Mouse (Mus musculus): ENCODE measurements around the gene Mrpl24.

DNA sequence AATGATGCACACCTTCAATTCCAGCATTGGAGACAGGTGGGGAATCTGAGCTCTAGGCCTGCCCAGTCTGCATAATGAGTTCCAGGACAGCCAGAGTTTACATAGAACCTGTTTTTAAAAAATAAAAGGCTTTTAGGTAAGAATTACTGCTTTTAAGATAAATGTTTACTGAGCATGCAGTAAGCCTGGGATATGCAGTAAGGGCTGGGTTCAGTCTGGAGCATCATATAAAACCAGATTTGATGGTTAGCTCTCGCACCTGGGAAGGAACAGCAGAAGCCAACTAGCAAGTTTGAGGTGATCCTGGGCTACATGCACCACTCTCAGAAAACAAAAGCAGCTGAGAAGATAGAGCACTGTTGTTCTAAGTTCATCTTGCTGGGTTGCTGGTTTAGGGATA is 755 bp upstream of the Mrpl24 start:
- no peak for TF ChIP-seq E2F4 (IDR thresholded peaks at IDR 0.05; ENCODE audit: insufficient read depth)
- no peak for TF ChIP-seq POLR2A (IDR thresholded peaks at IDR 0.05; ENCODE audit: insufficient read length, low read depth)
- no peak for TF ChIP-seq POLR2AphosphoS2 (IDR thresholded peaks at IDR 0.05; ENCODE audit: insufficient read length, low read depth)
- no peak for TF ChIP-seq MYOD1 (IDR thresholded peaks at IDR 0.05; ENCODE audit: control insufficient read depth in 1 of 3, insufficient read length in 2 of 3, low read depth in 2 of 3)

All from myocyte (in vitro differentiated cells).